Mouse (Mus musculus): ENCODE measurements around the gene Ugdh. TPM values are rescaled to one million over a fixed set of nuclear protein-coding genes. Genes with fewer than 3 reads are reported as not detected.

Gene Ugdh
- polyA plus RNA-seq, 1 experiment = 32.0 TPM

DNA sequence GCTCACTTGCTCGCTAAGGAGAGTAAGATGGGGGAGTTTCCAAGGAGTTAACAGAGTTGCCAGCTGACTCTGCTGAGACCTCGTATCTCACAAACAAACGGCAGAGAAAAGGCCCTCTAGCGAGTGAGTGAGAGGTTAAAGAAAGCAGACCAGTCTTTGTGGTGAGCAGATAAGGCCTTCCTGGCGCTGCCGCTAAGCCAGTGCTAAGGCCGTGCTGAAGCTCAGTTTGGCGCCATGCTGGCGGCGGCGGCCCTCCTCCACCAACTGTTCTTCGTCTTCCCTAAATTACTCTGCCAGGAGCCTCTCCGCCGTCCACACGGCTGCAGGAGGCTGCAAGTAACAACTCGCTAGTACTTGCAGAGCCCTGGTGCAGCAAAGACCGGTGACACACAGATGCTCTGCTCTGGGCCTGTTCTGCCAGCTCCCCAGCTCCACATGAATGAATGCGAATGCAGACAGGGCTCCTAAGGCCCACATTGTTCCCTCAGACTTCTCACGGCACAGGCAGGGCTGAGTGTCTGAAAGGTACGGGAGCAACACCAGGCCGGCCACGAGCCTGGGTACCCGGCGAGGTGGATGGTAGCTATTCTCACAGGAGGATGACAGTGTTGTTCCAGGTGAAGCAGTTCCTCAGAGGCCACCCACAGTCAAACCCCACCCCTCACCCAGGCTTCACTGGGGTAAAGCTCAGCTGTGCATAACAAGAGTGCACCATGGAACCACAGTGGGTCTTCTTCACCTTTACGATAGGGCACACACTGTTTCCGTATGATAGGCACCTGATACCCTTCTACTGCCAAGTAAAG, 19.9 kb downstream of the Ugdh start:
- 73% methylated on average over 26 of the region's 26 CpGs for WGBS
- peak overlapping the region; percentile 3; the same call in 1 of the 2 replicates for H3K27ac ChIP-seq (ENCODE audit: insufficient read depth, low read depth, low read length)
- no peaks in the 10 kb centered on the region for H3K27me3 ChIP-seq (ENCODE audit: control insufficient read depth, insufficient read depth, low read length)
- peaks cover 47% of the 10 kb centered on the region for H3K36me3 ChIP-seq (ENCODE audit: control insufficient read depth, insufficient read depth, low read length)
- no peak for TF ChIP-seq CTCF (IDR thresholded peaks at IDR 0.05; ENCODE audit: extremely low read depth, insufficient read length, insufficient replicate concordance, low read depth, low read length)
- TF ChIP-seq POLR2A (IDR thresholded peaks at IDR 0.05; ENCODE audit: low read depth, low read length) = no peak
- peaks cover 8% of the 10 kb centered on the region; the same call in 1 of the 2 replicates for H3K4me1 ChIP-seq (ENCODE audit: control insufficient read depth, insufficient read depth, insufficient read length, low read length)
- H3K4me3 ChIP-seq (ENCODE audit: low read depth, low read length) = no peak overlapping the region

DNA sequence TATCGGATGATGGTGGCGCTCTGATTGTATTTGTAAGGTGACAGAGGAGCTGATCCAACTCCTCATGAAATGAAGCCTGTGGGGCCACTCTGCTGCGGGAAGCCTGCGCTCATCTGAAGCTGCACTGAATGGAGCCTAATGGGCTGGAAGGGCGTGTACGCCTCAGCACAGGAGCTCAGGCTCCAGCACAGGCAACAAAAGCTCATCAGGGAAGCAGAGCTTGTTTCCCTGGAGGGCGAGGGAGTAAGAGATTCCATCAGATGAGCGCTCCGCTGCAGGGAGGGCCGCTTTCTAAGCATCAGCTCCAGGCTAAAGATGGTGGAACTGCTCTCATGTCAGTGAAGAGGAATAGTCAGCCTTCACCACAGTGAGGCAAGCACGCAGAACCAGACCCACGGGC, 27.8 kb downstream of the Ugdh start:
- TF ChIP-seq POLR2A (IDR thresholded peaks at IDR 0.05; ENCODE audit: low read depth, low read length) (no peak), CTCF (IDR thresholded peaks at IDR 0.05; ENCODE audit: extremely low read depth, insufficient read length, insufficient replicate concordance, low read depth, low read length) (no peak)
- H3K36me3 ChIP-seq (ENCODE audit: control insufficient read depth, insufficient read depth, low read length) = peaks cover 37% of the 10 kb centered on the region

DNA sequence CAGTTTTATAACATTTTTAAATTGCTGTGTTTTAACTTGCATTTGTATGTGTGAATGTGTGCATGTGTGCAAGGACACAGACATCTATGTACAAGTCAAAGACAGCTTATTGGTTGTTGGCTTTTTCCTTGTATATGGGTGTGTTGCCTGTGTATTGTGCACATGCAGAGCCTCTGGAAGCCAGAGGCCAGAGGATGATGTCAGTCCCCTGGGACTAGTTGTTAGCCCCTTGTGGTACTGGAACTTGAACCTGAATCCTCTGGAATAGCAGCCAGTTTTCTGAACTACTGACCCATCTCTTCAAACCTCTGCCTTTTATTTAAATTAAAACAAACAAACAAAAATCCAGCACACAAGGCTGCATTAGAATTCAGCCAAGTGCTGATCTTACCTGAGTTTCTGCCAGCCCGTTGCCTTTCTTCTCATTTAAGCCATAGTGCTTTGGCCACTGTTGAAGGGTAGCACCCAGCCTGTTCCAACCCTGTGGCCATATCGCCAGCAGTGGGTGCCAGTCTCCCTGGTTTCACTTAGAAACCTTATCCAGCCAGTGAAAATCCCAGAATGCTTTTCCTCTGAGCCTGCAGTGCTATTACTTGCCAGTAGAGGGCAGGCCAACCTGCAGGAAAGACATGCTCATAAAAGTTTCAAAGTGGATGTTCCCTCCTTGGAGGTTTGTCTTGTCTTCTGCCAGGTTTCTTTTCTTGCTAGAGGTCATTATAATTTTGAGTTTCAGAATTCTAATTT, 34.3 kb downstream of the Ugdh start:
- Histone ChIP-seq H3K4me3 (ENCODE audit: low read depth, low read length) (no peak overlapping the region), H3K36me3 (ENCODE audit: control insufficient read depth, insufficient read depth, low read length) (peaks cover 51% of the 10 kb centered on the region), H3K27ac (ENCODE audit: insufficient read depth, low read depth, low read length) (no peak overlapping the region), H3K27me3 (ENCODE audit: control insufficient read depth, insufficient read depth, low read length) (no peaks in the 10 kb centered on the region), H3K4me1 (ENCODE audit: control insufficient read depth, insufficient read depth, insufficient read length, low read length) (no peaks in the 10 kb centered on the region)
- TF ChIP-seq CTCF (IDR thresholded peaks at IDR 0.05; ENCODE audit: extremely low read depth, insufficient read length, insufficient replicate concordance, low read depth, low read length) (peak; percentile 75; the same call in 1 of the 2 replicates), POLR2A (IDR thresholded peaks at IDR 0.05; ENCODE audit: low read depth, low read length) (no peak)
- WGBS = 12% methylated on average over 2 of the region's 2 CpGs

More for the DNA sequence above, 27.8 kb downstream of the Ugdh start:
- Histone ChIP-seq H3K4me3 (ENCODE audit: low read depth, low read length) (no peak overlapping the region), H3K27ac (ENCODE audit: insufficient read depth, low read depth, low read length) (no peak overlapping the region), H3K27me3 (ENCODE audit: control insufficient read depth, insufficient read depth, low read length) (no peaks in the 10 kb centered on the region), H3K4me1 (ENCODE audit: control insufficient read depth, insufficient read depth, insufficient read length, low read length) (no peaks in the 10 kb centered on the region)
- WGBS = 92% methylated on average over 12 of the region's 12 CpGs

DNA sequence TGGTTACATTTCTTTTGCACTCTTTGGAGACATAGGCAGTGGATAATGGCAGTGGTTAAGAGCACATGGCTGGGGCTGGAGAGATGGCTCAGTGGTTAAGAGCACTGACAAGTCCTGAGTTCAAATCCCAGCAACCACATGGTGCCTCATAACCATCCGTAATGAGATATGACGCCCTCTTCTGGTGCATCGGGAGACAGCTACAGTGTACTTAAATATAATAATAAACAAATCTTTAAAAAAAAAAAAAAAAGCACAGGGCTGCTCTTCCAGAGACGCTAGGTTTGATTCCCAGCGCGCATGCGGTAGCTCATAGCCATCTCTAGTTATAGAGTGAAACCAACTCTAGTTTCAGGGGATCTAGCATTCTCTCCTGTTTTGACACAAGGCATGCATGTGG, 41.3 kb downstream of the Ugdh start:
- WGBS = 91% methylated on average over 7 of the region's 7 CpGs
- Histone ChIP-seq H3K36me3 (ENCODE audit: control insufficient read depth, insufficient read depth, low read length) (peaks cover 25% of the 10 kb centered on the region), H3K4me3 (ENCODE audit: low read depth, low read length) (no peak overlapping the region), H3K27ac (ENCODE audit: insufficient read depth, low read depth, low read length) (no peak overlapping the region), H3K27me3 (ENCODE audit: control insufficient read depth, insufficient read depth, low read length) (no peaks in the 10 kb centered on the region), H3K4me1 (ENCODE audit: control insufficient read depth, insufficient read depth, insufficient read length, low read length) (peaks cover 4% of the 10 kb centered on the region; the same call in 1 of the 2 replicates)
- no peak for TF ChIP-seq POLR2A (IDR thresholded peaks at IDR 0.05; ENCODE audit: low read depth, low read length)
- no peak for TF ChIP-seq CTCF (IDR thresholded peaks at IDR 0.05; ENCODE audit: extremely low read depth, insufficient read length, insufficient replicate concordance, low read depth, low read length)

DNA sequence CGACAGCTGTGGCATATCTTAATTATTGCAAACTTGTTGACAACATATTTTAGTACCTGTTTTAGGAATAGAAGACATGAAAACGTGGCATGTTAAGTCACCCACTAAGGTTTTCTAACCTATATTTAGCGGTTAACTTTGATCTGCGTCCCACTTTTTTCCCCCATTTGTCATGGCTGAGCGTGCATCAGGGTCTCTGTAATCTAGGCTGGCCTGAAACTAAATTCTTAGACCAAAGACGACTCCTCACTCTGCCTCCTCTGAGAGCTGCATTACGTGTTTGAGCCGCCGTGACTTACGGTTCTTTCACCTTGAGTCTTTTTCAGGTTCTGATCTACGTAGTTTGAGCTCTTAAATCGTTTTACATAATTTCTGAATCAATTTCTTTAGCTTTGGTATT, 44.0 kb downstream of the Ugdh start:
- Histone ChIP-seq H3K27me3 (ENCODE audit: control insufficient read depth, insufficient read depth, low read length) (no peaks in the 10 kb centered on the region), H3K36me3 (ENCODE audit: control insufficient read depth, insufficient read depth, low read length) (peaks cover 33% of the 10 kb centered on the region), H3K4me3 (ENCODE audit: low read depth, low read length) (peak overlapping the region; percentile 76), H3K27ac (ENCODE audit: insufficient read depth, low read depth, low read length) (0 out of 2 replicates have a peak overlapping the region, but pooled peaks have one; percentile 21), H3K4me1 (ENCODE audit: control insufficient read depth, insufficient read depth, insufficient read length, low read length) (peaks cover 4% of the 10 kb centered on the region; the same call in 1 of the 2 replicates)
- TF ChIP-seq POLR2A (IDR thresholded peaks at IDR 0.05; ENCODE audit: low read depth, low read length) (no peak), CTCF (IDR thresholded peaks at IDR 0.05; ENCODE audit: extremely low read depth, insufficient read length, insufficient replicate concordance, low read depth, low read length) (no peak)
- WGBS = 2% methylated on average over 12 of the region's 12 CpGs

DNA sequence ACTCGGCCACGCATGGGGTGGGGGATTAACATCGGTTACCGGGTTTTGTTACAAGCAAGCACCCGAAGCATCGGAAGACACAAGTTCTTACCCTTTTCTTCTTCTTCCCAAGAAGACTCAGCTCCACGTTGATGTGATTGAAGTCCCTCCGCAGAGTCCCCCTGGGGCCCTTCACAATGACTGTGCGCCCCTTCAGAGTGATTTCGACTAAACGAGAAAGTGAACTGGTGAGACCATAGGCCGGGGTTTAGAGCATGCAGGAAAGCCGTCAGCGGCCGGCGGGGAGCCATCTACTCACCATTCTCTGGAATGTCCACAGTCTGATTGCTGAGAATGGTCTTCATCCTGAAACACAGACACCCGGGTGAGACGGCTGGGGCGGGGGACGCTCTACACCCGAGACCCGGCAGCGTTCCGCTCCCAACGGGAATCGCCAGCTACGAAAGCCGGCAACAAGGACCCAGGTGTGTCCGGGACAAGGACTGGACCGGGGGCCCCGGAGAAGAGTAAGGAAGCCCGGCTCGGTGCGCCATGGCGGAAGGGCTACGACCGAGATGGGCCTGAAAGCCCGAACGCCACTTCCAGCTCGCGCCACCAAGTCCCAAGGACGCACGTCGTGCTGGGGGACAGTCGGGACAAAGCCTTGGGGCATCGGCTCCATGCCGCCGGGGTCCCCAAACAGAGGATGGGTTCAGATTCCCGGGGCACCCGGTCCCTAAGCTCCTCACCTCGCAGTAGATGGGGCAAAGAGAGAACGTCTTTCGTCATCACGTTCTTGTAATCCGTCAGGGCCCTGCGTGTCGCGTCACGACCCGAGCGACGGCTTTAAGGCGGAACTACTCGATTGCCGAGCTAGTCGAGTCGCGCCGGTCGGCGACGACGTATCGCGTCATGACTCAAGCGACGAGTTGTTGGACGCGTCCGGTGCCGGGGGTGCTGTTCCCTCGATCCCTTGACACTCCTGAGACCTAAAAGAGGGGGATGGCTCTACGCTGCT, 44.8 kb downstream of the Ugdh start, which contains the start of the genes Rpl9 and Lias:
Gene Rpl9 (minus strand): TSS at position 797 of the 997 bp plus-strand sequence.
Gene Lias (plus strand): TSS at position 850 of the 997 bp plus-strand sequence.
- Histone ChIP-seq H3K27me3 (ENCODE audit: control insufficient read depth, insufficient read depth, low read length) (no peaks in the 10 kb centered on the region), H3K36me3 (ENCODE audit: control insufficient read depth, insufficient read depth, low read length) (peaks cover 30% of the 10 kb centered on the region), H3K27ac (ENCODE audit: insufficient read depth, low read depth, low read length) (peak within 1 kb of the TSS; percentile 51), H3K4me1 (ENCODE audit: control insufficient read depth, insufficient read depth, insufficient read length, low read length) (peaks cover 4% of the 10 kb centered on the region; the same call in 1 of the 2 replicates), H3K4me3 (ENCODE audit: low read depth, low read length) (peak within 1 kb of the TSS; percentile 76)
- WGBS = under 1% methylated on average over 83 of the region's 83 CpGs
- TF ChIP-seq POLR2A (IDR thresholded peaks at IDR 0.05; ENCODE audit: low read depth, low read length) (peak; percentile 90), CTCF (IDR thresholded peaks at IDR 0.05; ENCODE audit: extremely low read depth, insufficient read length, insufficient replicate concordance, low read depth, low read length) (no peak)
